Mouse (Mus musculus) C3H10T1/2 (cell line): ENCODE data around the gene Eno3. TPM values are rescaled to one million over a fixed set of nuclear protein-coding genes. Genes with fewer than 3 reads are reported as not detected.

ENCODE experiments used
- polyA plus RNA-seq, 2 experiments: library from polyadenylated mRNA; unstranded; fragments of >200 nt; fragmentation: generic; extraction: Trizol; gene quantifications; one replicate each; pipeline ENCODE4 v1.2.1; 2012; ENCODE audit warnings: missing spikeins in 2 of 2

Gene Eno3
- polyA plus RNA-seq = 100 to 1,000 TPM in 1 of 2 experiments, 10 to 100 TPM in 1; 53.8 to 231 TPM

GRCm38 (mm10) chr11:70656964-70657363, at the start of gene Eno3:
Gene Eno3, plus strand, starts transcription at chr11:70657202.

DNA sequence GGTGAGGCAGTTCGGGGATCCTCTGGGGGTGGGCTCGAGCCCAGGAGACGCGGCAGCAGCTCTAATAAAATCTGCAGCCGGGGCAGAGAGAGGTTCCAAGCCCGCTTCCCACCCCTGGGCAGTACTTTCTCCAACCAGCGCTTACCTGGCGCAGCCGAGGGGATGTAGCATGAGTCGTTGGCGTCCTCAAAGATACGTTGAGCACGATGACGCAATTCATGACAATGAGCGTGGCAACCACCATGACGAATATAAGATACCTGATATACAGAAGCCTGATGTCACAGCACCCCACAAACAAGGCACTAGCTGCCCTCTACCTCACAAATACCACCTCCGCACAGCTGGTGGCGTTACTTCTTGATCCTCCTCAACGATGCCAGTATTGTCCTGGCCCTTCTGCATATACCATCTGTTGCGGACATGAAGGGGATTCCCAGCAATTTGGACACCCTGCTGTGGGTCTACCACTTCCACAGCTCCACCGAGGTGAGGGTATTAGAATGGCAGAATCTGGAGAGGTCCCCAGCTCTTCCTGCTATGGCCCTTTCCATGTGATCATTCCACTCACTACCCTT, 41.4 kb upstream of the Eno3 start, which contains the start of gene 4930544D05Rik:
Gene 4930544D05Rik (plus strand): TSS at position 333 of the 578 bp plus-strand sequence.

DNA sequence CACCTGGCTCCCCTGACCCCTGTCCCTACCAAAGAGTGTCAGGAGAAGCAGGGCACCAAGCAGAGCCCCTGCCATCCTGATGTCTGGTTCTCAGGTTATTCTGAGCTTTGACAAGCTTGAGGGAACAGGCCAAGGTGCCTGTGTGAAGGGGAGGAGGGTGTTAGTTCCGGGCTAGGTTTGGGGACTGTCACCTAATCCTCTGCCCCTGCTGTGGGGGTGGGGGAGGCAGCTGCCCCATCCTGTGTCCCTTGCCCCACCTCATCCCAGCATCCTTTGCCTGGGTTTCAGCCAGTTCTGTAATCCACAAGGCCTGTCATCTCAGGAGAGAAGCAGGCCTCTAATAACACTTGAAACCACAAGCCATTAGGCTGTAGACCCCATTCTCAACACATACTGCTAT, 37.9 kb upstream of the Eno3 start, which contains the start of gene Chrne:
Gene Chrne (minus strand): TSS at position 116 of the 400 bp plus-strand sequence.

GRCm38 (mm10) chr11:70638714-70639278, 18.2 kb upstream of the Eno3 start, which contains the start of gene Gp1ba:
Gene Gp1ba, plus strand, starts transcription at chr11:70639122.

GRCm38 (mm10) chr11:70646691-70647650, 10.0 kb upstream of the Eno3 start, which contains the start of the genes Rnf167 and Slc25a11:
Gene Rnf167, plus strand, starts transcription at chr11:70647235.
Gene Slc25a11, minus strand, starts transcription at chr11:70647479.

DNA sequence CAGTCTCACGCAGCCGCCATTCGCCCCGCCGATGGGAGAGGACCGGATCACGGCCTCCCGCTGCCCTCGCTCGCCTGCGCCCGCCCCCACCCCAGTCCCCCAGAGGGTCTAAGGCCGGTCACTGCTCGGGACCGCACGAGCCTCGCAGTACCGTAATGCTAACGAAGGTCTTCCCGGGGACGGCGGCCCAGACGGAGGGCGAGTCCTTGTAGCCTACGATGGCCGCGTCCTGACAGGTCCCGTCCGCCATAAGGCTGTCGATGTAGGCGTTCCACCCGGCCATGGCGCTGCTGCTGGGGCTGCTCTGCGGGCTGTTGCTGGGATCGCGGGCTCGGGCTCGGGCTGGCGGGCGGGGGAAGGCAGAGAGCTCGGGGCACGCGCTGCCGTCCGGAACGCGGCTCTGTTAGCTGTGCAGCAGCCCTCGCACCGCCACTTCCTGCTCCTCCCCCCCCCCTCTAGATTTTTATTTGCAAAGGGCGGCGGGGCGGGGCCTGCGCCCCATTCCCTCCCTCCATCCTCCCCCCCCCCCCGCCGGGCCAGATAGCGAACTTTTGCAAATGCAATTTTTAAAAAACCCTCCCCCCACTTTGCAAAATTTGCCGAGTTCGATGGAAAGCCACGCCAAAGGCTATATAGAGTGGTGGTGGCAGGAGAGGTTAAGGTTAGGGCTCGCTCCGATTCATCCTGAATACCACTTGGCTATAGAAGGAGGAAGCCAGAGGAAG, 2.6 kb upstream of the Eno3 start, which contains the start of gene Pfn1:
Gene Pfn1 (minus strand): TSS at position 447 of the 725 bp plus-strand sequence.

GRCm38 (mm10) chr11:70668771-70669505, 11.9 kb downstream of the Eno3 start, which contains the start of gene Spag7:
Gene Spag7, minus strand, starts transcription at chr11:70669416.

GRCm38 (mm10) chr11:70687601-70688199, 30.7 kb downstream of the Eno3 start, which contains the start of gene Camta2:
Gene Camta2, minus strand, starts transcription at chr11:70688105.

GRCm38 (mm10) chr11:70699722-70700556, 42.9 kb downstream of the Eno3 start, which contains the start of the genes Inca1 and Kif1c:
Gene Inca1, minus strand, starts transcription at chr11:70700155.
Gene Kif1c, plus strand, starts transcription at chr11:70700548.

Other genes starting within 250 kb of the Eno3 start
- 10 to 100 TPM; 31.0 to 47.5 TPM for gene Pelp1, start 247.2 kb upstream of the Eno3 start, polyA plus RNA-seq
- gene Arrb2, start 224.6 kb upstream of the Eno3 start, polyA plus RNA-seq = 10 to 100 TPM; 24.4 to 35.9 TPM
- gene Med11, start 205.3 kb upstream of the Eno3 start, polyA plus RNA-seq = 10 to 100 TPM; 60.7 to 61.7 TPM
- gene Zmynd15, start 197.8 kb upstream of the Eno3 start, polyA plus RNA-seq = under 1 TPM; 0.05 to 0.08 TPM
- under 1 TPM; 0.04 to 0.19 TPM for gene Cxcl16, start 197.2 kb upstream of the Eno3 start, polyA plus RNA-seq
- not detected for gene Tm4sf5, start 152.0 kb upstream of the Eno3 start, polyA plus RNA-seq
- not detected for gene Vmo1, start 142.6 kb upstream of the Eno3 start, polyA plus RNA-seq
- gene Gltpd2, start 138.0 kb upstream of the Eno3 start, polyA plus RNA-seq = not detected
- gene Psmb6, start 131.8 kb upstream of the Eno3 start, polyA plus RNA-seq = 1,000 to 10,000 TPM in 1 of 2 experiments, 100 to 1,000 TPM in 1; 562 to 1,060 TPM
- not detected for gene Gm40193, start 124.3 kb upstream of the Eno3 start, polyA plus RNA-seq
- gene Pld2, start 117.1 kb upstream of the Eno3 start, polyA plus RNA-seq = 10 to 100 TPM in 1 of 2 experiments, 1 to 10 TPM in 1; 7.9 to 23.3 TPM
- 10 to 100 TPM; 12.7 to 36.0 TPM for gene Mink1, start 94.3 kb upstream of the Eno3 start, polyA plus RNA-seq
- not detected for gene 4930544D05Rik, start 41.4 kb upstream of the Eno3 start, polyA plus RNA-seq
- gene Chrne, start 38.0 kb upstream of the Eno3 start, polyA plus RNA-seq = not detected
- under 1 TPM; 0.05 to 0.72 TPM for gene Gp1ba, start 18.1 kb upstream of the Eno3 start, polyA plus RNA-seq
- gene Rnf167, start 10.0 kb upstream of the Eno3 start, polyA plus RNA-seq = 10 to 100 TPM; 10.2 to 50.0 TPM
- 100 to 1,000 TPM; 104 to 176 TPM for gene Slc25a11, start 9.7 kb upstream of the Eno3 start, polyA plus RNA-seq
- 1,000 to 10,000 TPM; 2,430 to 5,299 TPM for gene Pfn1, start 2.6 kb upstream of the Eno3 start, polyA plus RNA-seq
- gene Spag7, start 12.2 kb downstream of the Eno3 start, polyA plus RNA-seq = 10 to 100 TPM; 22.6 to 90.3 TPM
- gene Camta2, start 30.9 kb downstream of the Eno3 start, polyA plus RNA-seq = 10 to 100 TPM in 1 of 2 experiments, 1 to 10 TPM in 1; 5.0 to 21.0 TPM
- gene Inca1, start 43.0 kb downstream of the Eno3 start, polyA plus RNA-seq = 1 to 10 TPM; 1.7 to 8.8 TPM
- 10 to 100 TPM; 64.8 to 73.5 TPM for gene Kif1c, start 43.3 kb downstream of the Eno3 start, polyA plus RNA-seq
- gene Zfp3, start 107.0 kb downstream of the Eno3 start, polyA plus RNA-seq = 1 to 10 TPM in 1 of 2 experiments, under 1 TPM in 1; 0.25 to 1.1 TPM
- not detected for gene Scimp, start 155.4 kb downstream of the Eno3 start, polyA plus RNA-seq
- gene Rabep1, start 187.6 kb downstream of the Eno3 start, polyA plus RNA-seq = 1 to 10 TPM; 2.9 to 8.3 TPM